Mouse (Mus musculus): ENCODE results near the gene Thap3.

GRCm38 (mm10) chr4:151975441-151975840 lies 13.4 kb downstream of the Thap3 start:
- TF ChIP-seq CTCF (IDR thresholded peaks at IDR 0.05; ENCODE audit: low read depth, low read length) (peak; percentile 65), GATA1 (IDR thresholded peaks at IDR 0.05; ENCODE audit: borderline replicate concordance, low read length) (no peak), TAL1 (conservative IDR thresholded peaks at IDR 0.05; ENCODE audit: low read depth, low read length) (no peak), POLR2AphosphoS5 (IDR thresholded peaks at IDR 0.05; ENCODE audit: insufficient replicate concordance, low read depth, low read length) (no peak), GATA2 (IDR thresholded peaks at IDR 0.05; ENCODE audit: borderline replicate concordance, low read depth, low read length) (no peak)
